Mouse (Mus musculus): ENCODE data around the gene Tmem144. TPM values are rescaled to one million over a fixed set of nuclear protein-coding genes. Genes with fewer than 3 reads are reported as not detected.
A peak's percentile ranks its signal among the peaks of the same experiment; 100 is the strongest.
"Not testable (repeated sequence)": the region's sequence is repeated elsewhere in the genome, so short reads cannot be mapped to it uniquely, and the experiment has no call there.

The Tmem144 gene
- polyA plus RNA-seq, 2 experiments = 0.68 to 1.9 TPM

DNA sequence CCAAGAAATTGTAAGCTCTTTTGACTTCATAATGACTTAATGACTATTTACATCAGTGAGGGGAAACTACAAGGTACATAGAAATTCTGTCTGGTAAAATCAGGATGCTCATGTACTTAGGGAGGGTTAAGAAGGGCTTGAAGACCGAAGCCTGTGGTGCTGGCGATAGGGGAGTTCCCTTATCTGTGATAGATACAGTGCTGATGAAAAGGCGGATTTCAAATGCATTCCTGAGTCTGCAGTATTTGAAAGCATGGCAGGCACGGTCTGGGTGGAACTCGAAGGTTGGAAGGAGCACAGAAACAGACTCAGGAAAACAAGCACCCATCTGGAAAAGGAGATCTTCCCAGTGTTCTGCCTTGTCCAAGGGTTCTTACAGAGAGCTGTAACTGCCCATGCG lies 42.0 kb downstream of the Tmem144 start:
- Histone ChIP-seq H3K36me3 (replicated peaks; ENCODE audit: control insufficient read depth, insufficient read depth, low read depth) (no peaks in the 10 kb centered on the region), H3K27ac (no peak overlapping the region), H3K4me1 (replicated peaks; ENCODE audit: control insufficient read depth in 2 of 2, insufficient read depth in 2 of 2, low read length in 1 of 2) (peaks cover 0 to 4% of the 10 kb centered on the region in 2 experiments; a peak in 2 of 4 replicates), H3K9me3 (ENCODE audit: control insufficient read depth, low read length) (no peaks in the 10 kb centered on the region), H3K4me2 (ENCODE audit: low read depth) (no peak overlapping the region), H3K27me3 (ENCODE audit: control insufficient read depth, insufficient read depth, low read length) (no peaks in the 10 kb centered on the region), H3K9ac (replicated peaks) (no peak overlapping the region), H3K4me3 (ENCODE audit: insufficient read depth in 1 of 2, low read depth in 2 of 2, low read length in 2 of 2) (no peak overlapping the region)
- TF ChIP-seq CTCF (IDR thresholded peaks at IDR 0.05; ENCODE audit: low read depth) (no peak), EP300 (IDR thresholded peaks at IDR 0.05; ENCODE audit: low read depth) (no peak)
- ATAC-seq (ENCODE audit: insufficient read depth) = no peak
- 54% methylated on average over 6 of the region's 6 CpGs for WGBS (ENCODE audit: insufficient replicate concordance)
- DNase-seq (ENCODE audit: low read depth in 3 of 3, low spot score in 3 of 3) = no peak

DNA sequence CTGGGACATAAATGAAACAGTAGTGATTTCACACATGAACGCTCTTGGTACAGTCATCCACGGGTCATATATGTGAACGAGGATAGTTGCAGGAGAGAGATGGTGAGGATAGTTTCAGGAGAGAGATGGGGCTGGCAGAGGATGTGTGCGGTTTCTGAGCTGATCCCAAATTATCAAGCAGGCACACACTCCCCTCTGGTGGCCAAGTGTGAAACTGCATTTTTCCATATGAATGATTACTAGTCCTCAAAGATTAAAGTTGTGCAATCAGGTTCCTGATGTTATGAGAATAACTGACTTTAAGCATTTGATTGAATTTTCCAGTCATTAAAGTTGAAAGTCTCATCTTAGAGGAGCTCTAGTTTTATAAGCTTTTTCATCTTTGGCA lies 43.4 kb downstream of the Tmem144 start:
- DNase-seq (ENCODE audit: low read depth in 3 of 3, low spot score in 3 of 3) (peak; percentile 24 to 32 (median 29)), ATAC-seq (ENCODE audit: insufficient read depth) (no peak)
- Histone ChIP-seq H3K9me3 (ENCODE audit: control insufficient read depth, low read length) (no peaks in the 10 kb centered on the region), H3K4me3 (ENCODE audit: insufficient read depth in 1 of 2, low read depth in 2 of 2, low read length in 2 of 2) (no peak overlapping the region), H3K27ac (no peak overlapping the region), H3K36me3 (replicated peaks; ENCODE audit: control insufficient read depth, insufficient read depth, low read depth) (no peaks in the 10 kb centered on the region), H3K4me1 (replicated peaks; ENCODE audit: control insufficient read depth in 2 of 2, insufficient read depth in 2 of 2, low read length in 1 of 2) (peaks cover 0 to 4% of the 10 kb centered on the region in 2 experiments; a peak in 2 of 4 replicates), H3K4me2 (ENCODE audit: low read depth) (no peak overlapping the region), H3K27me3 (ENCODE audit: control insufficient read depth, insufficient read depth, low read length) (no peaks in the 10 kb centered on the region), H3K9ac (replicated peaks) (no peak overlapping the region)
- 5% methylated on average over 4 of the region's 4 CpGs for WGBS (ENCODE audit: insufficient replicate concordance)
- TF ChIP-seq EP300 (IDR thresholded peaks at IDR 0.05; ENCODE audit: low read depth) (no peak), CTCF (IDR thresholded peaks at IDR 0.05; ENCODE audit: low read depth) (peak; percentile 82)

DNA sequence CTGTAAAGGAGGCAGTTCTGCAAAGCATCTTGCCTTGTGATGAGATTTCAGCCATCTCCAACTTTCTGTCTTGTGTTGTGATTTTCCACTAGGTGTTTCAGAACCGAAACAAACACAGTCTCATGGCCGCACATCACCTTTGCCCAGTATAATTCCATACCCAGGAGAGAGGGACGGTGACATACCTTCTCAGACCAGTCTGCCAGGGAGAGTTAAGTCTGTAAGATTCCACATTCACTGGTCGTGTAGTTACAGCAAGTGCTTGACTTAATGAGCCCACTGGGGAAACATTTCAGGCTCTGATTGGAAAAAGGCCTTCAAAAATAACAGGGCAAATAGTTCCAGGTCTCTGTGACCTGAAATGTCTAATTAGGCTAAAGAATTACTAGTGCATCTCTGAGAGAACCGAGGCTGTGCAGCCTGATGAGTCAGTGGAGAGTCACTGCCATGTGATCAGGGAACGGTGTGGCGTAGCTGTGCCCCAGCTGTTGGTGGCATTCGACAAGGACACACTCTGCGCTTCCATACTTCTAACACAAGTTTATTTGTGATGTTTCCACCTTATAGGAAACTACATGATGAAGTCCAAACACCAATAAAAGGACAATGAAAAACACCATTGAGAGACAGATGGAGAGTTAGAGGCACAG lies 43.9 kb downstream of the Tmem144 start:
- WGBS (ENCODE audit: insufficient replicate concordance) = 64% methylated on average over 9 of the region's 9 CpGs
- no peak for ATAC-seq (ENCODE audit: insufficient read depth)
- H3K36me3 ChIP-seq (replicated peaks; ENCODE audit: control insufficient read depth, insufficient read depth, low read depth) = no peaks in the 10 kb centered on the region
- H3K4me1 ChIP-seq (replicated peaks; ENCODE audit: control insufficient read depth in 2 of 2, insufficient read depth in 2 of 2, low read length in 1 of 2) = peaks cover 0 to 4% of the 10 kb centered on the region in 2 experiments; a peak in 2 of 4 replicates
- no peak overlapping the region; the same call in 1 of the 2 replicates for H3K9ac ChIP-seq (replicated peaks)
- H3K4me2 ChIP-seq (ENCODE audit: low read depth) = no peak overlapping the region
- no peak overlapping the region for H3K27ac ChIP-seq
- no peaks in the 10 kb centered on the region for H3K27me3 ChIP-seq (ENCODE audit: control insufficient read depth, insufficient read depth, low read length)
- H3K9me3 ChIP-seq (ENCODE audit: control insufficient read depth, low read length) = no peaks in the 10 kb centered on the region
- no peak overlapping the region for H3K4me3 ChIP-seq (ENCODE audit: insufficient read depth in 1 of 2, low read depth in 2 of 2, low read length in 2 of 2)
- no peak for DNase-seq (ENCODE audit: low read depth in 3 of 3, low spot score in 3 of 3)
- TF ChIP-seq CTCF (IDR thresholded peaks at IDR 0.05; ENCODE audit: low read depth) (no peak), EP300 (IDR thresholded peaks at IDR 0.05; ENCODE audit: low read depth) (no peak)

DNA sequence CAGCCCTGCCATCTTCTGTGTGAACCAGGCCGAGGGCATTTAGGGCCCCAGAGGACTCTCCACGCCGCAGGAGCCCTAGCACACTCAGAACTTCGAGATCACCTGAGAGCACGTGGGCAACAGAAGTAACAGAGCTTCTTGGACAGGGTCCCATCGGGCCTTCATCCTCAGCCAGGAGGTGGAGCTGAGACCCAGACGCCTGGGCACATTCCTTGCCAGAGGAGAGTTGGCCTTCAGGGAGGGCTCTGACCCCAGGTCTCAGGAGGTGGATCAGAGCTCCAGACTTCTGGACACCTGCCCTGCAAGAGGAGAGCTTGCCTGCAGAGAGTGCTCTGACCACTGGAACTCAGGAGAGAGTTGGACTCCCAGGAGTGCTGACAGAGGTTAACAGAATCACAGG lies 51.8 kb downstream of the Tmem144 start:
- DNase-seq (ENCODE audit: low read depth in 3 of 3, low spot score in 3 of 3); H3K27ac ChIP-seq; H3K9ac ChIP-seq (replicated peaks); H3K27me3 ChIP-seq (ENCODE audit: control insufficient read depth, insufficient read depth, low read length); H3K4me3 ChIP-seq (ENCODE audit: insufficient read depth in 1 of 2, low read depth in 2 of 2, low read length in 2 of 2); H3K4me2 ChIP-seq (ENCODE audit: low read depth); H3K9me3 ChIP-seq (ENCODE audit: control insufficient read depth, low read length); ATAC-seq (ENCODE audit: insufficient read depth); H3K36me3 ChIP-seq (replicated peaks; ENCODE audit: control insufficient read depth, insufficient read depth, low read depth); H3K4me1 ChIP-seq (replicated peaks; ENCODE audit: control insufficient read depth in 2 of 2, insufficient read depth in 2 of 2, low read length in 1 of 2): not testable (repeated sequence)
- 63% methylated on average over 7 of the region's 7 CpGs for WGBS (ENCODE audit: insufficient replicate concordance)

DNA sequence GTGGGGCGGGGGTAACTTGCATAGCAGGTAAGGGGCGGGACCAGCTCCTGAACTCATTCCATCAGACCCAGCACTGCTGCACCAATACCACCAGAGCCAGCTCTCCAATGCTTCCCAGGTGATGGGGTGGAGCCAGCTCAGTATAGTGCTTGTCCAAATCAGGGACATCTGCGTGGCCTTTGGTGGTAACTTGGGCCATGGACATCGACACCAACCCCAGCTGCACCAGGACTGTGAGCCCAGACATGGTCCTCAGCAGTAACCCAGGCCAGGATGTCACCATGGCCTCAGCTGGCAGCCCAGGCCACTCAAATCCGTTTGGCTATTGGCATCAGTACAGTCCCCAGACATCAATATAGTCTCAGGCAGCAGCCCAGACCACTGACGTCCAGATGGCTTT lies 60.3 kb downstream of the Tmem144 start:
- no peak for DNase-seq (ENCODE audit: low read depth in 3 of 3, low spot score in 3 of 3)
- Histone ChIP-seq H3K4me1 (replicated peaks; ENCODE audit: control insufficient read depth in 2 of 2, insufficient read depth in 2 of 2, low read length in 1 of 2) (no peaks in the 10 kb centered on the region), H3K9me3 (ENCODE audit: control insufficient read depth, low read length) (no peaks in the 10 kb centered on the region), H3K4me2 (ENCODE audit: low read depth) (no peak overlapping the region), H3K27me3 (ENCODE audit: control insufficient read depth, insufficient read depth, low read length) (no peaks in the 10 kb centered on the region), H3K9ac (replicated peaks) (no peak overlapping the region), H3K36me3 (replicated peaks; ENCODE audit: control insufficient read depth, insufficient read depth, low read depth) (no peaks in the 10 kb centered on the region), H3K27ac (no peak overlapping the region), H3K4me3 (ENCODE audit: insufficient read depth in 1 of 2, low read depth in 2 of 2, low read length in 2 of 2) (no peak overlapping the region)
- no peak for ATAC-seq (ENCODE audit: insufficient read depth)
- TF ChIP-seq EP300 (IDR thresholded peaks at IDR 0.05; ENCODE audit: low read depth) (no peak), CTCF (IDR thresholded peaks at IDR 0.05; ENCODE audit: low read depth) (no peak)
- WGBS (ENCODE audit: insufficient replicate concordance) = 60% methylated on average over 6 of the region's 6 CpGs
